Mouse (Mus musculus): ENCODE data around the gene Map3k13. TPM values are rescaled to one million over a fixed set of nuclear protein-coding genes. Genes with fewer than 3 reads are reported as not detected.
A peak's percentile ranks its signal among the peaks of the same experiment; 100 is the strongest.
"Not testable (repeated sequence)": the region's sequence is repeated elsewhere in the genome, so short reads cannot be mapped to it uniquely, and the experiment has no call there.

Gene Map3k13
- polyA plus RNA-seq, 1 experiment from 2014 or later: 0.65 TPM

- Histone ChIP-seq H3K9me3 (replicated peaks) (no peaks in the 10 kb centered on the region), H3K27me3 (no peaks in the 10 kb centered on the region), H3K27ac (replicated peaks) (no peak overlapping the region), H3K9ac (no peak overlapping the region), H3K4me1 (no peaks in the 10 kb centered on the region), H3K4me3 (replicated peaks) (no peak overlapping the region), H3K36me3 (no peaks in the 10 kb centered on the region), H3K4me2 (replicated peaks) (no peak overlapping the region)
- ATAC-seq (ENCODE audit: insufficient number of reproducible peaks, low FRiP score, low TSS enrichment, low read depth): no peak
- WGBS: 88% methylated on average over 8 of the region's 8 CpGs
These were observed 7.8 kb upstream of the Map3k13 start for GRCm38 (mm10) chr16:21786317-21786716.

GRCm38 (mm10) chr16:21787516-21788353 lies 6.4 kb upstream of the Map3k13 start, which contains the start of gene Ehhadh:
Gene Ehhadh, minus strand, starts transcription at chr16:21787807.
- no peaks in the 10 kb centered on the region for H3K27me3 ChIP-seq
- WGBS: 7% methylated on average over 28 of the region's 28 CpGs
- H3K4me3 ChIP-seq (replicated peaks): peak within 1 kb of the TSS; percentile 58
- H3K9ac ChIP-seq: peak within 1 kb of the TSS; percentile 33; the same call in 1 of the 2 replicates
- no peak within 1 kb of the TSS for H3K27ac ChIP-seq (replicated peaks)
- H3K9me3 ChIP-seq (replicated peaks): no peaks in the 10 kb centered on the region
- ATAC-seq (ENCODE audit: insufficient number of reproducible peaks, low FRiP score, low TSS enrichment, low read depth): peak; percentile 91
- peak within 1 kb of the TSS; percentile 77 for H3K4me2 ChIP-seq (replicated peaks)
- H3K36me3 ChIP-seq: no peaks in the 10 kb centered on the region
- H3K4me1 ChIP-seq: no peaks in the 10 kb centered on the region

GRCm38 (mm10) chr16:21788581-21788980 lies 5.6 kb upstream of the Map3k13 start:
- no peaks in the 10 kb centered on the region for H3K36me3 ChIP-seq
- no peak for ATAC-seq (ENCODE audit: insufficient number of reproducible peaks, low FRiP score, low TSS enrichment, low read depth)
- no peak overlapping the region for H3K9ac ChIP-seq
- no peaks in the 10 kb centered on the region for H3K27me3 ChIP-seq
- no peaks in the 10 kb centered on the region for H3K4me1 ChIP-seq
- no peak overlapping the region for H3K4me3 ChIP-seq (replicated peaks)
- no peak overlapping the region for H3K27ac ChIP-seq (replicated peaks)
- WGBS: 54% methylated on average over 3 of the region's 3 CpGs
- no peak overlapping the region for H3K4me2 ChIP-seq (replicated peaks)
- no peaks in the 10 kb centered on the region for H3K9me3 ChIP-seq (replicated peaks)

- 60% methylated on average over 2 of the region's 2 CpGs for WGBS
- H3K4me1 ChIP-seq: no peaks in the 10 kb centered on the region
These were observed 5.0 kb upstream of the Map3k13 start for GRCm38 (mm10) chr16:21789180-21789579.

GRCm38 (mm10) chr16:21790469-21790868 lies 3.7 kb upstream of the Map3k13 start:
- 11% methylated on average over 1 of the region's 1 CpGs for WGBS
- no peak for ATAC-seq (ENCODE audit: insufficient number of reproducible peaks, low FRiP score, low TSS enrichment, low read depth)
- Histone ChIP-seq H3K4me1 (no peaks in the 10 kb centered on the region), H3K4me2 (replicated peaks) (no peak overlapping the region), H3K4me3 (replicated peaks) (no peak overlapping the region), H3K9me3 (replicated peaks) (no peaks in the 10 kb centered on the region), H3K27me3 (no peaks in the 10 kb centered on the region), H3K36me3 (no peaks in the 10 kb centered on the region), H3K9ac (no peak overlapping the region), H3K27ac (replicated peaks) (no peak overlapping the region)

More at GRCm38 (mm10) chr16:21789180-21789579, 5.0 kb upstream of the Map3k13 start:
- no peaks in the 10 kb centered on the region for H3K9me3 ChIP-seq (replicated peaks)
- H3K36me3 ChIP-seq: no peaks in the 10 kb centered on the region
- ATAC-seq (ENCODE audit: insufficient number of reproducible peaks, low FRiP score, low TSS enrichment, low read depth): no peak
- H3K27me3 ChIP-seq: no peaks in the 10 kb centered on the region
- H3K4me3 ChIP-seq (replicated peaks): no peak overlapping the region
- H3K4me2 ChIP-seq (replicated peaks): no peak overlapping the region
- no peak overlapping the region for H3K9ac ChIP-seq
- no peak overlapping the region for H3K27ac ChIP-seq (replicated peaks)

GRCm38 (mm10) chr16:21791779-21792178 lies 2.4 kb upstream of the Map3k13 start:
- Histone ChIP-seq H3K9ac (no peak overlapping the region), H3K9me3 (replicated peaks) (no peaks in the 10 kb centered on the region), H3K36me3 (no peaks in the 10 kb centered on the region), H3K4me2 (replicated peaks) (no peak overlapping the region), H3K27ac (replicated peaks) (no peak overlapping the region), H3K4me1 (no peaks in the 10 kb centered on the region), H3K27me3 (no peaks in the 10 kb centered on the region), H3K4me3 (replicated peaks) (no peak overlapping the region)
- no peak for ATAC-seq (ENCODE audit: insufficient number of reproducible peaks, low FRiP score, low TSS enrichment, low read depth)
- 61% methylated on average over 3 of the region's 3 CpGs for WGBS

GRCm38 (mm10) chr16:21793080-21793810 lies 901 bp upstream of the Map3k13 start:
- not testable (repeated sequence) for H3K9ac ChIP-seq; H3K27ac ChIP-seq (replicated peaks); H3K9me3 ChIP-seq (replicated peaks); H3K36me3 ChIP-seq; ATAC-seq (ENCODE audit: insufficient number of reproducible peaks, low FRiP score, low TSS enrichment, low read depth); H3K27me3 ChIP-seq; H3K4me1 ChIP-seq
- WGBS: 40% methylated on average over 2 of the region's 2 CpGs
- H3K4me2 ChIP-seq (replicated peaks): peak overlapping the region; percentile 76
- H3K4me3 ChIP-seq (replicated peaks): peak overlapping the region; percentile 78

- no peak for ATAC-seq (ENCODE audit: insufficient number of reproducible peaks, low FRiP score, low TSS enrichment, low read depth)
- Histone ChIP-seq H3K27ac (replicated peaks) (peak overlapping the region; percentile 71; the same call in 1 of the 2 replicates), H3K9me3 (replicated peaks) (no peaks in the 10 kb centered on the region), H3K4me1 (no peaks in the 10 kb centered on the region), H3K36me3 (0 out of 2 replicates have a peak, but pooled peaks cover 3% of the 10 kb centered on the region), H3K4me3 (replicated peaks) (peak overlapping the region; percentile 78), H3K27me3 (no peaks in the 10 kb centered on the region), H3K9ac (peak overlapping the region; percentile 79), H3K4me2 (replicated peaks) (peak overlapping the region; percentile 76)
- 1% methylated on average over 14 of the region's 14 CpGs for WGBS
These were observed 525 bp downstream of the Map3k13 start for GRCm38 (mm10) chr16:21794697-21795045.

GRCm38 (mm10) chr16:21795071-21795470 lies 925 bp downstream of the Map3k13 start:
- peak overlapping the region; percentile 76 for H3K4me2 ChIP-seq (replicated peaks)
- no peak overlapping the region for H3K9ac ChIP-seq
- H3K36me3 ChIP-seq: 0 out of 2 replicates have a peak, but pooled peaks cover 3% of the 10 kb centered on the region
- WGBS: 12% methylated on average over 5 of the region's 5 CpGs
- H3K4me1 ChIP-seq: no peaks in the 10 kb centered on the region
- no peaks in the 10 kb centered on the region for H3K9me3 ChIP-seq (replicated peaks)
- ATAC-seq (ENCODE audit: insufficient number of reproducible peaks, low FRiP score, low TSS enrichment, low read depth): no peak
- no peaks in the 10 kb centered on the region for H3K27me3 ChIP-seq
- H3K27ac ChIP-seq (replicated peaks): no peak overlapping the region
- H3K4me3 ChIP-seq (replicated peaks): peak overlapping the region; percentile 78

GRCm38 (mm10) chr16:21804258-21804657 lies 10.1 kb downstream of the Map3k13 start:
- ATAC-seq (ENCODE audit: insufficient number of reproducible peaks, low FRiP score, low TSS enrichment, low read depth): no peak
- Histone ChIP-seq H3K4me1 (no peaks in the 10 kb centered on the region), H3K36me3 (peaks cover 12% of the 10 kb centered on the region), H3K4me3 (replicated peaks) (no peak overlapping the region), H3K9me3 (replicated peaks) (no peaks in the 10 kb centered on the region), H3K4me2 (replicated peaks) (no peak overlapping the region), H3K9ac (no peak overlapping the region), H3K27ac (replicated peaks) (no peak overlapping the region), H3K27me3 (no peaks in the 10 kb centered on the region)
- WGBS: 79% methylated on average over 1 of the region's 1 CpGs

- Histone ChIP-seq H3K9ac (no peak overlapping the region), H3K36me3 (peaks cover 4% of the 10 kb centered on the region; the same call in 1 of the 2 replicates), H3K9me3 (replicated peaks) (no peaks in the 10 kb centered on the region), H3K4me2 (replicated peaks) (no peak overlapping the region), H3K27ac (replicated peaks) (no peak overlapping the region), H3K27me3 (no peaks in the 10 kb centered on the region), H3K4me3 (replicated peaks) (no peak overlapping the region), H3K4me1 (no peaks in the 10 kb centered on the region)
- 88% methylated on average over 1 of the region's 1 CpGs for WGBS
- no peak for ATAC-seq (ENCODE audit: insufficient number of reproducible peaks, low FRiP score, low TSS enrichment, low read depth)
These were observed 12.7 kb downstream of the Map3k13 start for GRCm38 (mm10) chr16:21806892-21807291.
